ENCODE assay signal across 8 mouse cellular contexts in genomic region chr12:77240372-77240771, GRCm38 (mm10). TPM values are rescaled to one million over a fixed set of nuclear protein-coding genes. Genes with fewer than 3 reads are reported as not detected.
A peak's percentile ranks its signal among the peaks of the same experiment; 100 is the strongest.
DNase-seq lines count a peak whose midpoint lies in the region; ATAC-seq and TF ChIP-seq lines count a peak whose summit lies in the region.

No protein-coding gene starts in this region.

- H3K4me2 ChIP-seq in hindbrain, postnatal 0 days (ENCODE audit: low read depth, low read length) = peak overlapping the region; percentile 86
- H3K4me2 ChIP-seq in stomach, embryonic 14.5 days (replicated peaks; ENCODE audit: low read depth, low read length) = peak overlapping the region; percentile 70

- no peak for TF ChIP-seq POLR2A in cerebellum, adult 2 months (IDR thresholded peaks at IDR 0.05; ENCODE audit: borderline replicate concordance, insufficient read depth, low read length)

- 3% methylated on average over 6 of the region's 6 CpGs for WGBS in cerebellum, adult 2 months
- WGBS in hindbrain, postnatal 0 days = 30% methylated on average over 6 of the region's 6 CpGs
- 49% methylated on average over 6 of the region's 6 CpGs for WGBS in stomach, embryonic 14.5 days

- no peak for TF ChIP-seq CTCF in cerebellum, adult 2 months (IDR thresholded peaks at IDR 0.05; ENCODE audit: borderline replicate concordance, insufficient read depth, low read depth, low read length)
- TF ChIP-seq CTCF in hindbrain, postnatal 0 days (IDR thresholded peaks at IDR 0.05; ENCODE audit: low read depth) = no peak

- H3K9ac ChIP-seq in hindbrain, postnatal 0 days (replicated peaks; ENCODE audit: low read length) = peak overlapping the region; percentile 25; the same call in 1 of the 2 replicates
- no peak overlapping the region for H3K9ac ChIP-seq in stomach, embryonic 14.5 days (replicated peaks; ENCODE audit: low read depth, low read length)

- H3K4me3 ChIP-seq in cerebellum, adult 2 months (replicated peaks; ENCODE audit: insufficient read depth, low read depth, low read length) = peak overlapping the region; percentile 91
- peak overlapping the region; percentile 97 for H3K4me3 ChIP-seq in megakaryocyte, embryonic 14.5 days (replicated peaks)
- H3K4me3 ChIP-seq in hindbrain, postnatal 0 days (ENCODE audit: low read length) = peak overlapping the region; percentile 94
- peak overlapping the region; percentile 63; the same call in 1 of the 2 replicates for H3K4me3 ChIP-seq in stomach, embryonic 14.5 days (ENCODE audit: low read depth, low read length)

- no peaks in the 10 kb centered on the region for H3K36me3 ChIP-seq in megakaryocyte, embryonic 14.5 days (replicated peaks; ENCODE audit: low read length)
- no peaks in the 10 kb centered on the region for H3K36me3 ChIP-seq in hindbrain, postnatal 0 days (ENCODE audit: insufficient read depth, low read length)
- H3K36me3 ChIP-seq in stomach, embryonic 14.5 days (ENCODE audit: control insufficient read depth, insufficient read depth, low read length) = no peaks in the 10 kb centered on the region

- peaks cover 10% of the 10 kb centered on the region; the same call in 1 of the 2 replicates for H3K4me1 ChIP-seq in cerebellum, adult 2 months (ENCODE audit: control insufficient read depth, insufficient read depth, low read length)
- peaks cover 43% of the 10 kb centered on the region for H3K4me1 ChIP-seq in megakaryocyte, embryonic 14.5 days
- H3K4me1 ChIP-seq in hindbrain, postnatal 0 days (ENCODE audit: insufficient read depth, low read length) = no peaks in the 10 kb centered on the region
- peaks cover 6% of the 10 kb centered on the region; the same call in 1 of the 2 replicates for H3K4me1 ChIP-seq in stomach, embryonic 14.5 days (ENCODE audit: control insufficient read depth, insufficient read depth, low read length)

- no peak for DNase-seq in cerebellum, adult 2 months
- no peak for DNase-seq in cerebellum, adult 8-10 months
- peak; percentile 9 for DNase-seq in hindbrain, postnatal 0 days (ENCODE audit: low spot score)
- DNase-seq in B cell, adult 2 months = no peak
- no peak for DNase-seq in spleen, postnatal 4 days (ENCODE audit: low spot score in 2 of 2)

- no peaks in the 10 kb centered on the region for H3K9me3 ChIP-seq in megakaryocyte, embryonic 14.5 days
- H3K9me3 ChIP-seq in hindbrain, postnatal 0 days (ENCODE audit: low read length) = no peaks in the 10 kb centered on the region
- no peaks in the 10 kb centered on the region for H3K9me3 ChIP-seq in stomach, embryonic 14.5 days (ENCODE audit: control insufficient read depth, low read depth, low read length)

- H3K27me3 ChIP-seq in cerebellum, adult 2 months (ENCODE audit: control insufficient read depth, insufficient read depth, low read length) = no peaks in the 10 kb centered on the region
- H3K27me3 ChIP-seq in megakaryocyte, embryonic 14.5 days (replicated peaks) = no peaks in the 10 kb centered on the region
- no peaks in the 10 kb centered on the region for H3K27me3 ChIP-seq in hindbrain, postnatal 0 days (ENCODE audit: insufficient read depth, low read length)
- H3K27me3 ChIP-seq in stomach, embryonic 14.5 days (ENCODE audit: control insufficient read depth, insufficient read depth, low read length) = no peaks in the 10 kb centered on the region

- no peak overlapping the region; the same call in 1 of the 2 replicates for H3K27ac ChIP-seq in cerebellum, adult 2 months (ENCODE audit: insufficient read depth, low read length)
- no peak overlapping the region for H3K27ac ChIP-seq in hindbrain, postnatal 0 days
- H3K27ac ChIP-seq in stomach, embryonic 14.5 days (ENCODE audit: low read length) = no peak overlapping the region

- no peak for ATAC-seq in megakaryocyte, adult 5-6 weeks (ENCODE audit: poor library complexity, severe bottlenecking)
- ATAC-seq in hindbrain, postnatal 0 days = no peak
- ATAC-seq in stomach, embryonic 14.5 days (ENCODE audit: insufficient number of reproducible peaks, insufficient read depth, low FRiP score, low read depth) = no peak

RNA-seq across cellular contexts. Expression of gene Fut8, which starts 2.4 kb away (rescaled TPM):
- 47.2 and 47.4 TPM in 2 replicates for polyA plus RNA-seq in cerebellum, adult 2 months (2012; rRNA removed)
- polyA plus RNA-seq in megakaryocyte, embryonic 14.5 days (2012; ENCODE audit: insufficient read depth, low replicate concordance) = 6.9 and 9.7 TPM in 2 replicates
- total RNA-seq in megakaryocyte, adult 5-6 weeks (2015) = 48.3 and 53.9 TPM in 2 replicates
- 44.6 and 46.2 TPM in 2 replicates for total RNA-seq in megakaryocyte, adult 5-6 weeks (2017)
- total RNA-seq in hindbrain, postnatal 0 days (2014; rRNA removed) = 58.5 and 70.7 TPM in 2 replicates
- polyA plus RNA-seq in hindbrain, postnatal 0 days (2015; fragmentation: Nextera tagmentation; extraction: Ambion mirVana) = 70.3 and 71.3 TPM in 2 replicates
- polyA plus RNA-seq in stomach, embryonic 14.5 days (2014; fragmentation: Nextera tagmentation; extraction: Ambion mirVana) = 35.5 and 36.6 TPM in 2 replicates
